Comparison of ENCODE assay signal across 20 mouse cellular contexts in genomic region chr12:104777603-104778002, GRCm38 (mm10). TPM values are rescaled to one million over a fixed set of nuclear protein-coding genes. Genes with fewer than 3 reads are reported as not detected.
DNase-seq lines count a peak whose midpoint lies in the region; ATAC-seq lines count a peak whose summit lies in the region.
"Had no signal": no experiment of that assay in that cellular context is flagged by ENCODE, and none has a peak within 500 bp of the region (broad histone marks: within the 10 kb centered on the region; RNA-seq: fewer than 3 reads in every experiment).

No protein-coding gene starts in this region.

- no peak for ATAC-seq in kidney, embryonic 15.5 days (replicated peaks; ENCODE audit: low FRiP score)
- no peak for ATAC-seq in kidney, embryonic 14.5 days (ENCODE audit: low FRiP score, low TSS enrichment)
- ATAC-seq in megakaryocyte, adult 5-6 weeks (ENCODE audit: poor library complexity, severe bottlenecking), result peak; percentile 94
- no peak for ATAC-seq in heart, embryonic 11.5 days (replicated peaks; ENCODE audit: insufficient number of reproducible peaks, low FRiP score, low TSS enrichment)
- ATAC-seq in forebrain, embryonic 11.5 days (replicated peaks; ENCODE audit: low FRiP score), result no peak
- ATAC-seq: midbrain, embryonic 15.5 days had no signal

- H3K27ac ChIP-seq in kidney, embryonic 15.5 days, result peak overlapping the region; percentile 29; the same call in 1 of the 2 replicates
- no peak overlapping the region for H3K27ac ChIP-seq in kidney, embryonic 14.5 days (ENCODE audit: low read depth, low read length)
- H3K27ac ChIP-seq in heart, embryonic 11.5 days (ENCODE audit: low read depth, low read length), result no peak overlapping the region
- H3K27ac ChIP-seq in forebrain, embryonic 11.5 days (ENCODE audit: low read depth, low read length), result no peak overlapping the region
- H3K27ac ChIP-seq: gastrocnemius, adult 2 months; hindbrain, embryonic 14.5 days; limb, embryonic 15.5 days; liver, embryonic 15.5 days; midbrain, embryonic 15.5 days had no signal

- peaks cover 27% of the 10 kb centered on the region for H3K36me3 ChIP-seq in kidney, embryonic 15.5 days
- H3K36me3 ChIP-seq in kidney, embryonic 14.5 days (ENCODE audit: control insufficient read depth, insufficient read depth, low read length), result peaks cover 3% of the 10 kb centered on the region; the same call in 1 of the 2 replicates
- H3K36me3 ChIP-seq in heart, embryonic 11.5 days (ENCODE audit: control insufficient read depth, insufficient read depth, low read length), result no peaks in the 10 kb centered on the region
- no peaks in the 10 kb centered on the region; the same call in 1 of the 2 replicates for H3K36me3 ChIP-seq in forebrain, embryonic 11.5 days (ENCODE audit: control insufficient read depth, insufficient read depth, low read length)
- H3K36me3 ChIP-seq: liver, embryonic 15.5 days; midbrain, embryonic 15.5 days had no signal

- no peak overlapping the region for H3K4me2 ChIP-seq in kidney, embryonic 15.5 days
- no peak overlapping the region for H3K4me2 ChIP-seq in kidney, embryonic 14.5 days (replicated peaks; ENCODE audit: low read depth, low read length)
- no peak overlapping the region for H3K4me2 ChIP-seq in heart, embryonic 11.5 days
- no peak overlapping the region for H3K4me2 ChIP-seq in forebrain, embryonic 11.5 days (ENCODE audit: low read depth, low read length, severe bottlenecking)
- H3K4me2 ChIP-seq: hindbrain, embryonic 14.5 days; limb, embryonic 15.5 days; liver, embryonic 15.5 days; midbrain, embryonic 15.5 days had no signal

- H3K4me3 ChIP-seq in kidney, embryonic 15.5 days (replicated peaks), result no peak overlapping the region
- H3K4me3 ChIP-seq in kidney, embryonic 14.5 days (ENCODE audit: low read length), result no peak overlapping the region
- H3K4me3 ChIP-seq in heart, embryonic 11.5 days (ENCODE audit: low read depth, low read length), result no peak overlapping the region
- H3K4me3 ChIP-seq in forebrain, embryonic 11.5 days (ENCODE audit: low read depth, low read length), result no peak overlapping the region
- H3K4me3 ChIP-seq: gastrocnemius, adult 2 months; limb, embryonic 15.5 days; liver, embryonic 15.5 days; midbrain, embryonic 15.5 days had no signal

- H3K9me3 ChIP-seq in kidney, embryonic 15.5 days (replicated peaks), result no peaks in the 10 kb centered on the region
- H3K9me3 ChIP-seq in kidney, embryonic 14.5 days (ENCODE audit: control insufficient read depth, low read length), result no peaks in the 10 kb centered on the region
- no peaks in the 10 kb centered on the region for H3K9me3 ChIP-seq in heart, embryonic 11.5 days (replicated peaks; ENCODE audit: control insufficient read depth, low read length)
- H3K9me3 ChIP-seq in forebrain, embryonic 11.5 days (ENCODE audit: control insufficient read depth, low read length), result no peaks in the 10 kb centered on the region
- H3K9me3 ChIP-seq: limb, embryonic 15.5 days; liver, embryonic 15.5 days; midbrain, embryonic 15.5 days had no signal

- no peak overlapping the region for H3K9ac ChIP-seq in kidney, embryonic 15.5 days
- H3K9ac ChIP-seq in kidney, embryonic 14.5 days (ENCODE audit: low read depth, low read length), result no peak overlapping the region
- no peak overlapping the region for H3K9ac ChIP-seq in heart, embryonic 11.5 days (ENCODE audit: low read depth, low read length)
- no peak overlapping the region for H3K9ac ChIP-seq in forebrain, embryonic 11.5 days (ENCODE audit: low read length)
- H3K9ac ChIP-seq: hindbrain, embryonic 14.5 days; limb, embryonic 15.5 days; liver, embryonic 15.5 days; midbrain, embryonic 15.5 days had no signal

- WGBS in kidney, embryonic 15.5 days, result 91% methylated on average over 1 of the region's 1 CpGs
- WGBS in kidney, embryonic 14.5 days, result 85% methylated on average over 1 of the region's 1 CpGs
- WGBS in heart, embryonic 11.5 days (ENCODE audit: insufficient replicate concordance), result 92% methylated on average over 1 of the region's 1 CpGs
- 86% methylated on average over 1 of the region's 1 CpGs for WGBS in forebrain, embryonic 11.5 days

- H3K4me1 ChIP-seq in kidney, embryonic 15.5 days, result peaks cover 7% of the 10 kb centered on the region
- H3K4me1 ChIP-seq in kidney, embryonic 14.5 days (ENCODE audit: control insufficient read depth, insufficient read depth, low read length), result no peaks in the 10 kb centered on the region
- no peaks in the 10 kb centered on the region for H3K4me1 ChIP-seq in heart, embryonic 11.5 days (ENCODE audit: control insufficient read depth, insufficient read depth, low read length)
- no peaks in the 10 kb centered on the region for H3K4me1 ChIP-seq in forebrain, embryonic 11.5 days (replicated peaks; ENCODE audit: control insufficient read depth, insufficient read depth, low read length)
- H3K4me1 ChIP-seq: limb, embryonic 15.5 days; midbrain, embryonic 15.5 days had no signal

- DNase-seq in urinary bladder, postnatal 14 days (ENCODE audit: low spot score), result peak; percentile 64
- DNase-seq in urinary bladder, adult 2 months (ENCODE audit: low spot score), result no peak
- DNase-seq in forebrain, embryonic 11.5 days (ENCODE audit: low spot score), result no peak
- no peak for DNase-seq in layer of hippocampus, adult 9-11 months
- DNase-seq: adrenal gland, postnatal 25 days; cerebellum, adult 11 months; cerebellum, postnatal 10 days; gastrocnemius, adult 2 months; heart, postnatal 36 days; kidney, postnatal 10 days; right cerebral cortex, postnatal 25 days; thymus, postnatal 36 days had no signal

- no peaks in the 10 kb centered on the region for H3K27me3 ChIP-seq in kidney, embryonic 15.5 days
- no peaks in the 10 kb centered on the region for H3K27me3 ChIP-seq in kidney, embryonic 14.5 days (ENCODE audit: control insufficient read depth, insufficient read depth, low read length)
- H3K27me3 ChIP-seq in heart, embryonic 11.5 days (ENCODE audit: control insufficient read depth, insufficient read depth, low read length), result no peaks in the 10 kb centered on the region
- no peaks in the 10 kb centered on the region for H3K27me3 ChIP-seq in forebrain, embryonic 11.5 days (ENCODE audit: control insufficient read depth, insufficient read depth, low read length)
- H3K27me3 ChIP-seq: liver, embryonic 15.5 days; midbrain, embryonic 15.5 days had no signal

RNA-seq across cellular contexts. Expression of gene Dicer1, which starts 25.9 kb away (rescaled TPM):
- polyA plus RNA-seq in kidney, embryonic 15.5 days (2015; fragmentation: Nextera tagmentation; extraction: Ambion mirVana), result 28.9 and 29.8 TPM in 2 replicates
- 23.6 and 27.5 TPM in 2 replicates for polyA plus RNA-seq in kidney, embryonic 14.5 days (2014; fragmentation: Nextera tagmentation; extraction: Ambion mirVana)
- 16.7 and 21.4 TPM in 2 replicates for polyA plus RNA-seq in urinary bladder, adult 2 months (2012; rRNA removed)
- total RNA-seq in megakaryocyte, adult 5-6 weeks (2015), result 33.5 and 40.3 TPM in 2 replicates
- 24.5 and 41.5 TPM in 2 replicates for total RNA-seq in megakaryocyte, adult 5-6 weeks (2017)
- polyA plus RNA-seq in heart, embryonic 11.5 days (2014; fragmentation: Nextera tagmentation; extraction: Ambion mirVana), result 15.3 and 28.8 TPM in 2 replicates
- polyA plus RNA-seq in forebrain, embryonic 11.5 days (2014; fragmentation: Nextera tagmentation; extraction: Ambion mirVana), result 33.5 and 39.2 TPM in 2 replicates
